Mouse (Mus musculus): ENCODE measurements around the gene Stxbp1. TPM values are rescaled to one million over a fixed set of nuclear protein-coding genes. Genes with fewer than 3 reads are reported as not detected.
A peak's percentile ranks its signal among the peaks of the same experiment; 100 is the strongest.

The Stxbp1 gene
- total and polyA plus RNA-seq, 3 experiments, result 3.3 to 13.7 (median 6.1) TPM

GRCm38 (mm10) chr2:32752181-32752580 lies 94.9 kb downstream of the Stxbp1 start:
- H3K27me3 ChIP-seq (ENCODE audit: insufficient read depth, low read length), result peaks cover 38% of the 10 kb centered on the region
- no peaks in the 10 kb centered on the region for H3K36me3 ChIP-seq (replicated peaks)
- H3K9me3 ChIP-seq (replicated peaks), result no peaks in the 10 kb centered on the region
- no peak overlapping the region for H3K4me3 ChIP-seq (ENCODE audit: low read depth, low read length)
- peaks cover 6% of the 10 kb centered on the region for H3K4me1 ChIP-seq (ENCODE audit: insufficient read depth, low read depth, low read length)
- no peak for ATAC-seq (ENCODE audit: extremely low read depth, insufficient number of reproducible peaks, low FRiP score, poor library complexity, severe bottlenecking)
- no peak for DNase-seq (ENCODE audit: low spot score)
- TF ChIP-seq GATA1 (IDR thresholded peaks at IDR 0.05; ENCODE audit: borderline replicate concordance, low read length), result no peak
- no peak for TF ChIP-seq CTCF (IDR thresholded peaks at IDR 0.05; ENCODE audit: low read depth, low read length)
- no peak for TF ChIP-seq POLR2AphosphoS5 (IDR thresholded peaks at IDR 0.05; ENCODE audit: insufficient replicate concordance, low read depth, low read length)
- no peak for TF ChIP-seq TAL1 (conservative IDR thresholded peaks at IDR 0.05; ENCODE audit: low read depth, low read length)
- no peak for TF ChIP-seq GATA2 (IDR thresholded peaks at IDR 0.05; ENCODE audit: borderline replicate concordance, low read depth, low read length)

DNA sequence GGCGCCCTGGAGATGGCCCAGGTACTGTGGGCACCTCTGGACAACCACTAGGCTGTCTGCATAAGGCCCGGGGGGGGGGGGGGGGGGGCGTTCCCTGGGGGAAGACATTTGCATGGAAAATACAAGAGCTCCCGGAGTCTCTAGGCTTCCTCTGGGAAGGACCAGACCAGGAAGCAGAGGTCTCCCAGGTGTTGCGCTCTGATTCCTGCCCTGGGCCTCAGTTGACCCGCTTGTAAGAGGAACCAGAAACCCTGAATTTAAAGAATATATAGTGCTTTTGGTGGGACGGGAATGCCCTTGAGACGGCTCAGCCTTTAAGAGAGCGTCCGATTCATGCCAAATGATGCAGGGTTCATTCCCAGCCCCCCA lies 95.4 kb downstream of the Stxbp1 start:
- H3K36me3 ChIP-seq (replicated peaks), result no peaks in the 10 kb centered on the region
- DNase-seq (ENCODE audit: low spot score), result no peak

GRCm38 (mm10) chr2:32750887-32751664 lies 96.0 kb downstream of the Stxbp1 start:
- TF ChIP-seq TAL1 (conservative IDR thresholded peaks at IDR 0.05; ENCODE audit: low read depth, low read length), result no peak
- no peak for TF ChIP-seq CTCF (IDR thresholded peaks at IDR 0.05; ENCODE audit: low read depth, low read length)
- no peak for TF ChIP-seq GATA2 (IDR thresholded peaks at IDR 0.05; ENCODE audit: borderline replicate concordance, low read depth, low read length)
- no peak for TF ChIP-seq GATA1 (IDR thresholded peaks at IDR 0.05; ENCODE audit: borderline replicate concordance, low read length)
- TF ChIP-seq POLR2AphosphoS5 (IDR thresholded peaks at IDR 0.05; ENCODE audit: insufficient replicate concordance, low read depth, low read length), result no peak
- Histone ChIP-seq H3K4me3 (ENCODE audit: low read depth, low read length) (no peak overlapping the region), H3K9me3 (replicated peaks) (no peaks in the 10 kb centered on the region), H3K36me3 (replicated peaks) (no peaks in the 10 kb centered on the region), H3K4me1 (ENCODE audit: insufficient read depth, low read depth, low read length) (peaks cover 4% of the 10 kb centered on the region; the same call in 1 of the 2 replicates), H3K27me3 (ENCODE audit: insufficient read depth, low read length) (peaks cover 45% of the 10 kb centered on the region)
- no peak for DNase-seq (ENCODE audit: low spot score)
- no peak for ATAC-seq (ENCODE audit: extremely low read depth, insufficient number of reproducible peaks, low FRiP score, poor library complexity, severe bottlenecking)

More for the DNA sequence above, 95.4 kb downstream of the Stxbp1 start:
- ATAC-seq (ENCODE audit: extremely low read depth, insufficient number of reproducible peaks, low FRiP score, poor library complexity, severe bottlenecking), result no peak
- H3K9me3 ChIP-seq (replicated peaks), result no peaks in the 10 kb centered on the region
- H3K4me1 ChIP-seq (ENCODE audit: insufficient read depth, low read depth, low read length), result peaks cover 5% of the 10 kb centered on the region
- H3K27me3 ChIP-seq (ENCODE audit: insufficient read depth, low read length), result peaks cover 43% of the 10 kb centered on the region
- H3K4me3 ChIP-seq (ENCODE audit: low read depth, low read length), result no peak overlapping the region
- TF ChIP-seq GATA1 (IDR thresholded peaks at IDR 0.05; ENCODE audit: borderline replicate concordance, low read length) (no peak), POLR2AphosphoS5 (IDR thresholded peaks at IDR 0.05; ENCODE audit: insufficient replicate concordance, low read depth, low read length) (no peak), TAL1 (conservative IDR thresholded peaks at IDR 0.05; ENCODE audit: low read depth, low read length) (no peak), CTCF (IDR thresholded peaks at IDR 0.05; ENCODE audit: low read depth, low read length) (no peak), GATA2 (IDR thresholded peaks at IDR 0.05; ENCODE audit: borderline replicate concordance, low read depth, low read length) (no peak)

GRCm38 (mm10) chr2:32750199-32750598 lies 96.8 kb downstream of the Stxbp1 start:
- H3K36me3 ChIP-seq (replicated peaks), result no peaks in the 10 kb centered on the region
- no peak for ATAC-seq (ENCODE audit: extremely low read depth, insufficient number of reproducible peaks, low FRiP score, poor library complexity, severe bottlenecking)
- no peak overlapping the region for H3K4me3 ChIP-seq (ENCODE audit: low read depth, low read length)

DNA sequence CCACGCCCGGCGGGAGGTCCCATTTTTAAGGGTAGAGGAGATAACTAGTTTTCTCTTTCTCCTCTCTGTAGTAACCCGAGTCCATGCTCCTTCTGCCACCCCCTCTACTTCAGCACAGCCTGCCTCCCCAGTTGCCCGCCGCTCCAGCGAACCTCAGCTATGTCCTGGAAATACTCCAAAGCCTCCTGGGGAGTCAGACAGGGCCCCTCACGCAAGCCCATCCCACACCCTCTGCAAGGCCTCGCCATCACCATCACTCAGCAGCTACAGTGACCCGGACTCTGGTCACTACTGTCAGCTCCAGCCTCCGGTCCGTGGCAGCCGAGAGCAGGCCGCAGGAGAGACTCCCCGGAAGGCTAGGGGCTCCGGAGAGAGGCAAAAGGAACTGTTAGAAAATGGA lies 98.0 kb downstream of the Stxbp1 start:
- Histone ChIP-seq H3K4me1 (ENCODE audit: insufficient read depth, low read depth, low read length) (peaks cover 4% of the 10 kb centered on the region; the same call in 1 of the 2 replicates), H3K4me3 (ENCODE audit: low read depth, low read length) (no peak overlapping the region), H3K9me3 (replicated peaks) (no peaks in the 10 kb centered on the region), H3K27me3 (ENCODE audit: insufficient read depth, low read length) (peaks cover 47% of the 10 kb centered on the region), H3K36me3 (replicated peaks) (no peaks in the 10 kb centered on the region)
- DNase-seq (ENCODE audit: low spot score) (no peak), ATAC-seq (ENCODE audit: extremely low read depth, insufficient number of reproducible peaks, low FRiP score, poor library complexity, severe bottlenecking) (no peak)
- TF ChIP-seq TAL1 (conservative IDR thresholded peaks at IDR 0.05; ENCODE audit: low read depth, low read length) (no peak), GATA1 (IDR thresholded peaks at IDR 0.05; ENCODE audit: borderline replicate concordance, low read length) (no peak), POLR2AphosphoS5 (IDR thresholded peaks at IDR 0.05; ENCODE audit: insufficient replicate concordance, low read depth, low read length) (no peak), CTCF (IDR thresholded peaks at IDR 0.05; ENCODE audit: low read depth, low read length) (no peak), GATA2 (IDR thresholded peaks at IDR 0.05; ENCODE audit: borderline replicate concordance, low read depth, low read length) (no peak)

More at GRCm38 (mm10) chr2:32750199-32750598, 96.8 kb downstream of the Stxbp1 start:
- TF ChIP-seq GATA2 (IDR thresholded peaks at IDR 0.05; ENCODE audit: borderline replicate concordance, low read depth, low read length), result no peak
- TF ChIP-seq POLR2AphosphoS5 (IDR thresholded peaks at IDR 0.05; ENCODE audit: insufficient replicate concordance, low read depth, low read length), result no peak
- TF ChIP-seq CTCF (IDR thresholded peaks at IDR 0.05; ENCODE audit: low read depth, low read length), result no peak
- TF ChIP-seq GATA1 (IDR thresholded peaks at IDR 0.05; ENCODE audit: borderline replicate concordance, low read length), result no peak
- no peak for TF ChIP-seq TAL1 (conservative IDR thresholded peaks at IDR 0.05; ENCODE audit: low read depth, low read length)
- peaks cover 48% of the 10 kb centered on the region for H3K27me3 ChIP-seq (ENCODE audit: insufficient read depth, low read length)
- DNase-seq (ENCODE audit: low spot score), result no peak
- no peaks in the 10 kb centered on the region for H3K9me3 ChIP-seq (replicated peaks)
- peaks cover 4% of the 10 kb centered on the region; the same call in 1 of the 2 replicates for H3K4me1 ChIP-seq (ENCODE audit: insufficient read depth, low read depth, low read length)

GRCm38 (mm10) chr2:32744272-32744982 lies 102.6 kb downstream of the Stxbp1 start:
- Histone ChIP-seq H3K4me1 (ENCODE audit: insufficient read depth, low read depth, low read length) (peaks cover 5% of the 10 kb centered on the region; the same call in 1 of the 2 replicates), H3K36me3 (replicated peaks) (no peaks in the 10 kb centered on the region), H3K27me3 (ENCODE audit: insufficient read depth, low read length) (peaks cover 60% of the 10 kb centered on the region), H3K9me3 (replicated peaks) (no peaks in the 10 kb centered on the region), H3K4me3 (ENCODE audit: low read depth, low read length) (no peak overlapping the region)
- TF ChIP-seq POLR2AphosphoS5 (IDR thresholded peaks at IDR 0.05; ENCODE audit: insufficient replicate concordance, low read depth, low read length), result no peak
- peak; percentile 41 for DNase-seq (ENCODE audit: low spot score)
- ATAC-seq (ENCODE audit: extremely low read depth, insufficient number of reproducible peaks, low FRiP score, poor library complexity, severe bottlenecking), result no peak

All from G1E (cell line).